9 mouse cellular contexts compared by ENCODE assay signal in the genomic region with DNA sequence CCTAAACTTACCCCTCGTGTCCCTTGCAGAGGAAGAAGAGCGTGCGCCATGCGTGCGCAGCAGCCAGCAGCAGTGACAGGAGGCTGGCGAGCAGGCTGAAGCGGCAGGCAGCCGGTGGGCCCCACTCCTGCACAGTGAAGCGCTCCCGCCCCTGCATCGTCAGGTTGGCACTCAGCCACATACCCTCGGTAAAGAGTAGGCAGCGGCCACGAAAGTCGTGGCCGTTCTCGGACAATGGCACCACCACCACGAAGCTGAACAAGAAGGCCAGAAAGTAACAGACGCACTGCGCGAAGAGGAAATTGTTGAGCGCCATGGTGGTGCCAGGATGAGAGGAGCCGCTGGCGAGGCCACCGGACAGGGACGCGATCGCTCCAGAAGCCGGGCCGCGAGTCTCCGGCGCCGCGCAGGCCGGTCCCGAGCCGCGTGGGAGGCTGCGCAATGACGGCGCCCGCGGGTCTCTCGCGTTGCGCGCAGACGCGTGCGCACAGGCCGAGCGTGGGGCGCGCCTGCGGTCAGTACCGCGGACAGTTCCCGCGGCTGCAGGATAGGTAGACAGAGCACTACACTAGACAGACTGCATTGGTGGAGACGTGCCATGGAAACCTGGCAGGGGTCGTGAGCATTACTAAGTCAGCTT. TPM values are rescaled to one million over a fixed set of nuclear protein-coding genes. Genes with fewer than 3 reads are reported as not detected.
DNase-seq lines count a peak whose midpoint lies in the region; ATAC-seq and TF ChIP-seq lines count a peak whose summit lies in the region.
"Had no signal": no experiment of that assay in that cellular context is flagged by ENCODE, and none has a peak within 500 bp of the region (broad histone marks: within the 10 kb centered on the region; RNA-seq: fewer than 3 reads in every experiment).

No protein-coding gene starts in this region.

- DNase-seq in heart, adult 8-10 months (ENCODE audit: low spot score): no peak
- DNase-seq in R1 (ENCODE audit: low read depth, low spot score): peak; percentile 77
- DNase-seq in right cerebral cortex, postnatal 10 days (ENCODE audit: low spot score in 2 of 2): peak; percentile 80 to 85
- no peak for DNase-seq in gastrocnemius, adult 2 months

- 0 out of 2 replicates have a peak, but pooled peaks have one; percentile 44 for ATAC-seq in heart, embryonic 13.5 days (ENCODE audit: extremely low read depth, insufficient number of reproducible peaks, low FRiP score, low TSS enrichment)
- peak; percentile 68 for ATAC-seq in forebrain, embryonic 15.5 days (replicated peaks)
- ATAC-seq in intestine, embryonic 16.5 days: no peak
- no peak for ATAC-seq in liver, embryonic 12.5 days

- H3K27me3 ChIP-seq in heart, embryonic 13.5 days (replicated peaks): peaks cover 79% of the 10 kb centered on the region
- H3K27me3 ChIP-seq in forebrain, embryonic 15.5 days: peaks cover 3% of the 10 kb centered on the region; the same call in 1 of the 2 replicates
- H3K27me3 ChIP-seq in intestine, embryonic 16.5 days (replicated peaks; ENCODE audit: control insufficient read depth, insufficient read depth, low read length): peaks cover 12% of the 10 kb centered on the region; the same call in 1 of the 2 replicates
- peaks cover 64% of the 10 kb centered on the region for H3K27me3 ChIP-seq in liver, embryonic 12.5 days (replicated peaks)

- H3K4me3 ChIP-seq in heart, embryonic 13.5 days: peak overlapping the region; percentile 48
- H3K4me3 ChIP-seq in forebrain, embryonic 15.5 days: peak overlapping the region; percentile 47
- H3K4me3 ChIP-seq in intestine, embryonic 16.5 days (ENCODE audit: low read length): peak overlapping the region; percentile 35
- peak overlapping the region; percentile 27 for H3K4me3 ChIP-seq in liver, embryonic 12.5 days
- H3K4me3 ChIP-seq in gastrocnemius, adult 2 months: no peak overlapping the region

- H3K4me1 ChIP-seq in heart, embryonic 13.5 days: peaks cover 8% of the 10 kb centered on the region
- peaks cover 49% of the 10 kb centered on the region for H3K4me1 ChIP-seq in forebrain, embryonic 15.5 days
- H3K4me1 ChIP-seq in intestine, embryonic 16.5 days (ENCODE audit: control insufficient read depth, insufficient read depth, low read length): no peaks in the 10 kb centered on the region
- H3K4me1 ChIP-seq in liver, embryonic 12.5 days: peaks cover 6% of the 10 kb centered on the region; the same call in 1 of the 2 replicates

- no peak overlapping the region for H3K9ac ChIP-seq in heart, embryonic 13.5 days
- H3K9ac ChIP-seq in forebrain, embryonic 15.5 days (replicated peaks): peak overlapping the region; percentile 53
- H3K9ac ChIP-seq in intestine, embryonic 16.5 days (ENCODE audit: low read depth, low read length): no peak overlapping the region
- H3K9ac ChIP-seq in liver, embryonic 12.5 days: no peak overlapping the region

- no peak for TF ChIP-seq CTCF in gastrocnemius, adult 2 months (IDR thresholded peaks at IDR 0.05)

- 3% methylated on average over 62 of the region's 62 CpGs for WGBS in heart, embryonic 13.5 days
- WGBS in forebrain, embryonic 15.5 days: under 1% methylated on average over 62 of the region's 62 CpGs
- WGBS in intestine, embryonic 16.5 days: 2% methylated on average over 62 of the region's 62 CpGs
- WGBS in liver, embryonic 12.5 days (ENCODE audit: insufficient replicate concordance): 6% methylated on average over 62 of the region's 62 CpGs

- no peaks in the 10 kb centered on the region for H3K36me3 ChIP-seq in heart, embryonic 13.5 days
- H3K36me3 ChIP-seq in forebrain, embryonic 15.5 days: no peaks in the 10 kb centered on the region
- no peaks in the 10 kb centered on the region for H3K36me3 ChIP-seq in intestine, embryonic 16.5 days (ENCODE audit: control insufficient read depth, insufficient read depth, low read length)
- no peaks in the 10 kb centered on the region for H3K36me3 ChIP-seq in liver, embryonic 12.5 days

- no peak overlapping the region for H3K27ac ChIP-seq in heart, embryonic 13.5 days (replicated peaks)
- H3K27ac ChIP-seq in forebrain, embryonic 15.5 days (replicated peaks): peak overlapping the region; percentile 71
- no peak overlapping the region for H3K27ac ChIP-seq in intestine, embryonic 16.5 days (ENCODE audit: low read length)
- H3K27ac ChIP-seq in liver, embryonic 12.5 days: no peak overlapping the region
- no peak overlapping the region for H3K27ac ChIP-seq in gastrocnemius, adult 2 months

- H3K4me2 ChIP-seq in heart, embryonic 13.5 days: peak overlapping the region; percentile 81
- peak overlapping the region; percentile 69 for H3K4me2 ChIP-seq in forebrain, embryonic 15.5 days (replicated peaks)
- H3K4me2 ChIP-seq in intestine, embryonic 16.5 days (ENCODE audit: low read depth, low read length): peak overlapping the region; percentile 53
- H3K4me2 ChIP-seq in liver, embryonic 12.5 days: peak overlapping the region; percentile 60

- no peaks in the 10 kb centered on the region for H3K9me3 ChIP-seq in heart, embryonic 13.5 days
- no peaks in the 10 kb centered on the region for H3K9me3 ChIP-seq in forebrain, embryonic 15.5 days
- H3K9me3 ChIP-seq in intestine, embryonic 16.5 days (ENCODE audit: control insufficient read depth, low read length): no peaks in the 10 kb centered on the region
- no peaks in the 10 kb centered on the region for H3K9me3 ChIP-seq in liver, embryonic 12.5 days (replicated peaks)

- intact Hi-C loops in gastrocnemius, adult 2 months (cut with DNase I): no loop called here

RNA-seq across cellular contexts. Expression of a gene that starts 5.7 kb away (rescaled TPM):
- 0.62 and 0.70 TPM in 2 replicates for polyA plus RNA-seq in heart, embryonic 13.5 days (2015; fragmentation: Nextera tagmentation; extraction: Ambion mirVana)
- not detected for total RNA-seq in heart, adult 8-10 months (2022)
- 48.4 and 51.6 TPM in 2 replicates for polyA plus RNA-seq in forebrain, embryonic 15.5 days (2015; fragmentation: Nextera tagmentation; extraction: Ambion mirVana)
- 2.5 and 2.8 TPM in 2 replicates for polyA plus RNA-seq in intestine, embryonic 16.5 days (2015; fragmentation: Nextera tagmentation; extraction: Ambion mirVana)
- 0.31 and 0.38 TPM in 2 replicates for polyA plus RNA-seq in liver, embryonic 12.5 days (2016; fragmentation: Nextera tagmentation; extraction: Ambion mirVana)
- not detected for total RNA-seq in gastrocnemius, adult 2 months (2021)
- total RNA-seq: heart, postnatal 36 days had no signal

RNA-seq across cellular contexts. Expression of a gene that starts 21.6 kb away (rescaled TPM):
- polyA plus RNA-seq in heart, embryonic 13.5 days (2015; fragmentation: Nextera tagmentation; extraction: Ambion mirVana): 6.0 and 6.2 TPM in 2 replicates
- 10 to 100 TPM; 31.2 to 50.5 (median 38.0) TPM for total RNA-seq in heart, adult 8-10 months (2022)
- polyA plus RNA-seq in forebrain, embryonic 15.5 days (2015; fragmentation: Nextera tagmentation; extraction: Ambion mirVana): 0.14 and 0.22 TPM in 2 replicates
- polyA plus RNA-seq in intestine, embryonic 16.5 days (2015; fragmentation: Nextera tagmentation; extraction: Ambion mirVana): 0.10 and 0.18 TPM in 2 replicates
- not detected in 2 replicates for polyA plus RNA-seq in liver, embryonic 12.5 days (2016; fragmentation: Nextera tagmentation; extraction: Ambion mirVana)
- 1 to 10 TPM in 1 of 2 experiments, under 1 TPM in 1; 0.48 to 1.9 TPM for total RNA-seq in gastrocnemius, adult 2 months (2021)

Comparison
In these comparisons a context has a peak if more than half of its experiments do, and no peak if none do; other contexts are left out.
1. ATAC-seq: peak in heart, embryonic 13.5 days (single experiment) and forebrain, embryonic 15.5 days (single experiment); none in intestine, embryonic 16.5 days (single experiment) and liver, embryonic 12.5 days (single experiment).
2. DNase-seq: peak in R1 (single experiment) and right cerebral cortex, postnatal 10 days (2 of 2); none in heart, adult 8-10 months (single experiment) and gastrocnemius, adult 2 months (single experiment).
3. RNA of a gene that starts 5.7 kb away (polyA plus RNA-seq): 48.4 to 51.6 TPM in forebrain, embryonic 15.5 days; 2.5 to 2.8 TPM in intestine, embryonic 16.5 days, 0.62 to 0.70 TPM in heart, embryonic 13.5 days and 0.31 to 0.38 TPM in liver, embryonic 12.5 days; every median in the first group is over 10 times any median in the second.
4. Peak in every context shown above with its lines, with median percentiles within 50 percentile points of each other: H3K4me2 ChIP-seq.